Mouse (Mus musculus) lung, postnatal 0 days (tissue): ENCODE results near the gene Pbx2. TPM values are rescaled to one million over a fixed set of nuclear protein-coding genes. Genes with fewer than 3 reads are reported as not detected.
A peak's percentile ranks its signal among the peaks of the same experiment; 100 is the strongest.

Experiments
- ATAC-seq: fragments of 200-750 bp; cut with Nextera tagmentation; 2 replicates; pipeline ENCODE4 v1.8.0; 2017; ENCODE audit warnings: moderate library complexity
- DNase-seq: peaks from one replicate; pipeline ENCODE4 v3.0.0-alpha.2; 2016; ENCODE audit warnings: low spot score
- H3K27ac ChIP-seq: fragments of 300-500 bp; sonication (generic); 2 replicates; pipeline ENCODE4 v1.5.1; 2014; ENCODE audit warnings: antibody characterized with exemption, mild to moderate bottlenecking, low read length, mixed read lengths
- H3K27me3 ChIP-seq: fragments of 300-500 bp; sonication (generic); replicated peaks from 2 replicates; pipeline ENCODE4 v1.6.1; 2014; ENCODE audit warnings: low read length, mixed read lengths; ENCODE audit not compliant: insufficient read depth
- H3K36me3 ChIP-seq: fragments of 300-500 bp; sonication (generic); 2 replicates; pipeline ENCODE4 v1.6.1; 2014; ENCODE audit warnings: low read length, mixed read lengths; ENCODE audit not compliant: insufficient read depth
- H3K4me1 ChIP-seq: fragments of 300-500 bp; sonication (generic); 2 replicates; pipeline ENCODE4 v1.6.1; 2014; ENCODE audit warnings: antibody characterized with exemption, low read depth, low read length, mixed read lengths; ENCODE audit not compliant: insufficient read depth
- H3K4me2 ChIP-seq: fragments of 300-500 bp; sonication (generic); replicated peaks from 2 replicates; pipeline ENCODE4 v1.6.1; 2014; ENCODE audit warnings: low read depth, mild to moderate bottlenecking, low read length, moderate library complexity, mixed read lengths
- H3K4me3 ChIP-seq: fragments of 300-500 bp; sonication (generic); 2 replicates; pipeline ENCODE4 v1.5.1; 2014; ENCODE audit warnings: low read depth, low read length
- H3K9ac ChIP-seq: fragments of 300-500 bp; sonication (generic); replicated peaks from 2 replicates; pipeline ENCODE4 v1.6.1; 2014; ENCODE audit warnings: low read depth, mild to moderate bottlenecking
- H3K9me3 ChIP-seq: fragments of 300-500 bp; sonication (generic); 2 replicates; pipeline ENCODE4 v1.6.1; 2016; ENCODE audit warnings: low read length, mixed read lengths
- CTCF ChIP-seq: IDR thresholded peaks from 2 replicates; pipeline ENCODE4 v1.5.1; 2016; ENCODE audit warnings: antibody characterized with exemption, mild to moderate bottlenecking
- EP300 ChIP-seq: IDR thresholded peaks from 2 replicates; pipeline ENCODE4 v1.6.1; 2016; ENCODE audit warnings: antibody characterized with exemption, mild to moderate bottlenecking, control low read depth
- WGBS: fragments of 180-500 bp; shearing (Covaris S2); extraction: QIAGEN DNeasy Blood & Tissue Kit; methylation state at CpG from one replicate; pipeline ENCODE4 v1.1.7; 2014; 5-methylcytosine and 5-hydroxymethylcytosine counted together
- polyA plus RNA-seq: library from polyadenylated mRNA; unstranded; fragments of >200 nt; fragmentation: Nextera tagmentation; extraction: Ambion mirVana; gene quantifications from 2 replicates; pipeline ENCODE4 v1.2.1, GENCODE M21; 2015

Pbx2 gene
- polyA plus RNA-seq, 1 experiment from 2014 or later = 15.0 TPM

- Histone ChIP-seq H3K36me3 (peaks cover 26% of the 10 kb centered on the region), H3K9ac (no peak overlapping the region), H3K27ac (no peak overlapping the region), H3K4me1 (0 out of 2 replicates have a peak, but pooled peaks cover 5% of the 10 kb centered on the region), H3K9me3 (no peaks in the 10 kb centered on the region), H3K27me3 (no peaks in the 10 kb centered on the region), H3K4me2 (no peak overlapping the region), H3K4me3 (no peak overlapping the region)
- TF ChIP-seq EP300 (no peak), CTCF (no peak)
- WGBS = 75% methylated on average over 11 of the region's 11 CpGs
- ATAC-seq = no peak
- DNase-seq = no peak
These were observed 22.1 kb downstream of the Pbx2 start for GRCm38 (mm10) chr17:34613054-34613645.

GRCm38 (mm10) chr17:34613830-34614229 is 22.8 kb downstream of the Pbx2 start:
- Histone ChIP-seq H3K36me3 (peaks cover 26% of the 10 kb centered on the region), H3K4me2 (no peak overlapping the region), H3K4me3 (no peak overlapping the region), H3K9me3 (no peaks in the 10 kb centered on the region), H3K27me3 (no peaks in the 10 kb centered on the region), H3K4me1 (0 out of 2 replicates have a peak, but pooled peaks cover under 1% of the 10 kb centered on the region), H3K9ac (no peak overlapping the region), H3K27ac (no peak overlapping the region)
- ATAC-seq (no peak), DNase-seq (no peak)
- no peak for TF ChIP-seq EP300
- TF ChIP-seq CTCF = no peak
- WGBS = 89% methylated on average over 10 of the region's 10 CpGs

- TF ChIP-seq EP300 (no peak), CTCF (no peak)
- H3K27ac ChIP-seq = peak within 1 kb of the TSS; percentile 43; the same call in 1 of the 2 replicates
- no peaks in the 10 kb centered on the region for H3K9me3 ChIP-seq
- H3K9ac ChIP-seq = no peak within 1 kb of the TSS
- H3K4me2 ChIP-seq = no peak within 1 kb of the TSS
- no peak within 1 kb of the TSS for H3K4me3 ChIP-seq
- H3K27me3 ChIP-seq = no peaks in the 10 kb centered on the region
- no peak for ATAC-seq
- no peak for DNase-seq
- H3K36me3 ChIP-seq = peaks cover 26% of the 10 kb centered on the region
- 74% methylated on average over 6 of the region's 6 CpGs for WGBS
- H3K4me1 ChIP-seq = no peaks in the 10 kb centered on the region
These were observed 24.8 kb downstream of the Pbx2 start, which contains the start of gene Egfl8 for GRCm38 (mm10) chr17:34615871-34616270. Gene Egfl8, minus strand, starts transcription at chr17:34615971.

DNA sequence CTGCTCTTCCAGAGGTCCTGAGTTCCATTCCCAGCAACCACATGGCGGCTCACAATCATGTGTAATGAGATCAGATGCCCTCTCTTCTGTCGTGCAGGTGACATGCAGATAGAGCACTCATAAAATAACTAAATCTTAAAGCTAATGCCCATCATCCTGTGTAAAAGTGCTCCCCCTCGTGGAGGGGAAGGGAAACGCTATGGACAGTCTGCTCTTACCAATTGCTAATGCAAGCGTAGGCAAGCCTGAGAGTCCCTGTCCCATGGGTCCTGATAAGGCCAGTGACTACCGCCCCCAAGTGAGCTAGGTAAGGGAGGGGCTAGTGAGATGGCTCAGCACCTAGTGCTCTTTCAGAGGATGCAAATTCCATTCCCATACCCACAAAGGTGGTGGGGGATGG is 27.9 kb downstream of the Pbx2 start:
- Histone ChIP-seq H3K36me3 (peaks cover 7% of the 10 kb centered on the region; the same call in 1 of the 2 replicates), H3K27ac (no peak overlapping the region), H3K4me1 (no peaks in the 10 kb centered on the region), H3K4me2 (no peak overlapping the region), H3K4me3 (no peak overlapping the region), H3K9ac (no peak overlapping the region), H3K9me3 (no peaks in the 10 kb centered on the region), H3K27me3 (no peaks in the 10 kb centered on the region)
- peak; percentile 53 for ATAC-seq
- peak; percentile 76 for DNase-seq
- 11% methylated on average over 6 of the region's 6 CpGs for whole genome bisulfite sequencing
- TF ChIP-seq EP300 (no peak), CTCF (peak; percentile 91)

DNA sequence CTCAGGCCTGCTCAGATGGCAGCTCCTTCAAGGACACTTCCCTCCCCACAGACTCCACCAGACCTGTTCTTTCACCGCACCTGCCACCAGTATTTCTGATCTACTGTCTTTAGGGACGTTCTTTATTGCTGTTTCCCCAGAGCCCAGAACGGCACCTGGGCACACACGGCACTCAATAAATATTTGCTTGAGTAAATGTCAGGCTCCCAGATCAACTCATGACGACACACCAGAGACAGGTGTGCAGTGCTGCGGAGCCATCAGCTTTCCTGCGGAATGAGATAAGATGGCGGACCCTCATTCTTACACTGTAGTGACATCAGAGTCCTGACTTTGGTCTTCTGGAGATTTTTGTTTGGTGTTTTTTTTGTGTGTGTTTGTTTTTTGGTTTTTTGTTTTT is 29.9 kb downstream of the Pbx2 start:
- Histone ChIP-seq H3K9me3 (no peaks in the 10 kb centered on the region), H3K4me1 (no peaks in the 10 kb centered on the region), H3K36me3 (peaks cover 7% of the 10 kb centered on the region; the same call in 1 of the 2 replicates), H3K4me2 (no peak overlapping the region), H3K27me3 (no peaks in the 10 kb centered on the region), H3K27ac (no peak overlapping the region), H3K4me3 (no peak overlapping the region), H3K9ac (no peak overlapping the region)
- DNase-seq (no peak), ATAC-seq (no peak)
- TF ChIP-seq CTCF = no peak
- no peak for TF ChIP-seq EP300
- WGBS = 67% methylated on average over 8 of the region's 8 CpGs

DNA sequence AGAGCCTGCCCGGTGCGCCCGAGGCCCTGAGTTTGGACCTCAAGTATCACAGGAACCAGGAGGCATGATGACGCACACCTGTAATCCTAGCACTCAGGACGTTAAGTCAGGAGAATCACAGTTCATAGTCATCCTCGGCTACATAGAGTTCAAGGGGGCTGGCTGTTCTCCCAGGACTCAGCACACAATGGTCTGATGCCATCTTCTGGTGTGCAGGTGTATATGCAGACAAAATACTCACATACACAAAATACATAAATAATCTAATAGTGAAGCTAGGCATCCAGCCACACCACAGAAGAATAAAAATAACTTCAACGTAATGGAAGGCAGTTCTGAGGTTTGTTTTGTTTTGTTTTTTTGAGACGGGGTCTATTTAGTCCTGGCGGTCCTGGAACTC is 32.1 kb downstream of the Pbx2 start:
- no peak overlapping the region for H3K27ac ChIP-seq
- TF ChIP-seq CTCF = peak; percentile 49
- no peak for TF ChIP-seq EP300
- H3K27me3 ChIP-seq = no peaks in the 10 kb centered on the region
- no peak overlapping the region for H3K9ac ChIP-seq
- no peak overlapping the region for H3K4me3 ChIP-seq
- peaks cover 11% of the 10 kb centered on the region; the same call in 1 of the 2 replicates for H3K4me1 ChIP-seq
- H3K9me3 ChIP-seq = no peaks in the 10 kb centered on the region
- H3K36me3 ChIP-seq = no peaks in the 10 kb centered on the region; the same call in 1 of the 2 replicates
- 80% methylated on average over 9 of the region's 9 CpGs for WGBS
- no peak overlapping the region for H3K4me2 ChIP-seq
- DNase-seq (no peak), ATAC-seq (no peak)
